In the genomic region with DNA sequence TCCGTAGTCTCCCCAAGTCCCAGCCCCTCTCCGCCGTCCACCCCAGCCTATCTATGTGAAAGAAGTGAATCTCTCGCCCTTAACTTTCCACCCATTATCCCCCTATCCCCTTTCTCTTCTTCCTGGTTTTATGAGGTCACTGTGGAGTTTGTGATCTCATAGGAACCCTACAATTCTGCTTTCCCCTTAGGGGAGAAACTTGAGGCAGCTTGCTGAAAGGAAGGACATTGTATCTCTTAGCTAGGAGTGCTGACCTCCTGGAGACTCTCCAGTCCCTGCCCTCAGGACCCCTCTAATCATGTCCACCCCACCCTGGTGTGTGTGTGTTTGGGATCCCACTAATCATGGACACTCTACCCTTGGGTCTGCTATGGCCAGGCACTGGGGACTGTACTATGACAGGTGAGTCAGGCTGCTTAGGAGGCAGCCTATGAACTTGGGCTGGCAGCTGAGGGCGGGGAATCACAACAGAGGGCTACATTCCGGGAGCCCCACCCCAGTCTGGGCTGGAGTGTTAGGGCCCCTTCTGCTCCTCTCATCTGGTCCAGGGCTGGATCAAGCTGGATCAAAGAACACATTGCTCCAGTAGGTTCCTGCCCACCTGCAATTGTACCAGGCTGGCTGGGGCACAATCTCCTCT, we compare ENCODE assay signal across 8 mouse cellular contexts. TPM values are rescaled to one million over a fixed set of nuclear protein-coding genes. Genes with fewer than 3 reads are reported as not detected.
A peak's percentile ranks its signal among the peaks of the same experiment; 100 is the strongest.
DNase-seq lines count a peak whose midpoint lies in the region; ATAC-seq lines count a peak whose summit lies in the region.

No protein-coding gene starts in this region.

- peak overlapping the region; percentile 98 for H3K4me3 ChIP-seq in forebrain, embryonic 16.5 days (replicated peaks; ENCODE audit: low read length)
- peak overlapping the region; percentile 86 for H3K4me3 ChIP-seq in limb, embryonic 10.5 days
- peak overlapping the region; percentile 90 for H3K4me3 ChIP-seq in midbrain, embryonic 13.5 days (replicated peaks)

- no peaks in the 10 kb centered on the region for H3K27me3 ChIP-seq in forebrain, embryonic 16.5 days (replicated peaks; ENCODE audit: control insufficient read depth, insufficient read depth, low read length)
- H3K27me3 ChIP-seq in limb, embryonic 10.5 days (ENCODE audit: low read depth, poor library complexity, severe bottlenecking): no peaks in the 10 kb centered on the region
- no peaks in the 10 kb centered on the region for H3K27me3 ChIP-seq in midbrain, embryonic 13.5 days

- H3K9ac ChIP-seq in forebrain, embryonic 16.5 days (replicated peaks; ENCODE audit: low read depth, low read length): peak overlapping the region; percentile 85
- peak overlapping the region; percentile 89 for H3K9ac ChIP-seq in midbrain, embryonic 13.5 days (replicated peaks)

- no peak for ATAC-seq in forebrain, embryonic 16.5 days
- no peak for ATAC-seq in midbrain, embryonic 13.5 days
- ATAC-seq in frontal cortex, adult (ENCODE audit: low TSS enrichment): no peak

- H3K4me1 ChIP-seq in forebrain, embryonic 16.5 days (replicated peaks; ENCODE audit: control insufficient read depth, insufficient read depth, low read length): peaks cover 26% of the 10 kb centered on the region
- peaks cover 55% of the 10 kb centered on the region for H3K4me1 ChIP-seq in limb, embryonic 10.5 days
- H3K4me1 ChIP-seq in midbrain, embryonic 13.5 days (replicated peaks): peaks cover 55% of the 10 kb centered on the region

- H3K36me3 ChIP-seq in forebrain, embryonic 16.5 days (ENCODE audit: control insufficient read depth, insufficient read depth): no peaks in the 10 kb centered on the region
- H3K36me3 ChIP-seq in limb, embryonic 10.5 days: peaks cover 36% of the 10 kb centered on the region
- H3K36me3 ChIP-seq in midbrain, embryonic 13.5 days: peaks cover 14% of the 10 kb centered on the region

- 22% methylated on average over 6 of the region's 6 CpGs for WGBS in forebrain, embryonic 16.5 days
- WGBS in limb, embryonic 10.5 days: 28% methylated on average over 6 of the region's 6 CpGs
- 31% methylated on average over 6 of the region's 6 CpGs for WGBS in midbrain, embryonic 13.5 days

- H3K9me3 ChIP-seq in forebrain, embryonic 16.5 days (ENCODE audit: control insufficient read depth, low read length): no peaks in the 10 kb centered on the region
- no peaks in the 10 kb centered on the region for H3K9me3 ChIP-seq in limb, embryonic 10.5 days (replicated peaks)
- H3K9me3 ChIP-seq in midbrain, embryonic 13.5 days: no peaks in the 10 kb centered on the region

- peak overlapping the region; percentile 94 for H3K4me2 ChIP-seq in forebrain, embryonic 16.5 days (ENCODE audit: low read length)
- peak overlapping the region; percentile 91 for H3K4me2 ChIP-seq in midbrain, embryonic 13.5 days (replicated peaks)

- no peak overlapping the region; the same call in 1 of the 2 replicates for H3K27ac ChIP-seq in forebrain, embryonic 16.5 days (ENCODE audit: low read length)
- peak overlapping the region; percentile 94 for H3K27ac ChIP-seq in limb, embryonic 10.5 days
- peak overlapping the region; percentile 44; the same call in 1 of the 2 replicates for H3K27ac ChIP-seq in midbrain, embryonic 13.5 days

- DNase-seq in urinary bladder, postnatal 25 days (ENCODE audit: low spot score): peak; percentile 22
- DNase-seq in urinary bladder, postnatal 10 days (ENCODE audit: low spot score): no peak
- DNase-seq in limb, embryonic 10.5 days (ENCODE audit: low spot score): no peak
- DNase-seq in ovary, postnatal 36 days (ENCODE audit: low spot score): no peak
- no peak for DNase-seq in Muller cell, postnatal 12 days (ENCODE audit: inconsistent ontology term)

RNA-seq across cellular contexts. Expression of gene Gm20605, which starts 1.1 kb away (rescaled TPM):
- polyA plus RNA-seq in forebrain, embryonic 16.5 days (2015; fragmentation: Nextera tagmentation; extraction: Ambion mirVana): 5.1 and 8.7 TPM in 2 replicates
- 12.6 and 14.8 TPM in 2 replicates for polyA plus RNA-seq in limb, embryonic 10.5 days (2016; fragmentation: Nextera tagmentation; extraction: Ambion mirVana)
- 9.2 and 9.9 TPM in 2 replicates for polyA plus RNA-seq in midbrain, embryonic 13.5 days (2015; fragmentation: Nextera tagmentation; extraction: Ambion mirVana)

RNA-seq across cellular contexts. Expression of gene Lrch4, which starts 1.1 kb away (rescaled TPM):
- 19.1 and 19.3 TPM in 2 replicates for polyA plus RNA-seq in forebrain, embryonic 16.5 days (2015; fragmentation: Nextera tagmentation; extraction: Ambion mirVana)
- polyA plus RNA-seq in limb, embryonic 10.5 days (2016; fragmentation: Nextera tagmentation; extraction: Ambion mirVana): 25.9 and 32.2 TPM in 2 replicates
- polyA plus RNA-seq in midbrain, embryonic 13.5 days (2015; fragmentation: Nextera tagmentation; extraction: Ambion mirVana): 18.7 and 21.4 TPM in 2 replicates

RNA-seq across cellular contexts. Expression of gene Fbxo24, which starts 1.2 kb away (rescaled TPM):
- 0.23 and 0.25 TPM in 2 replicates for polyA plus RNA-seq in forebrain, embryonic 16.5 days (2015; fragmentation: Nextera tagmentation; extraction: Ambion mirVana)
- 0.11 and 0.60 TPM in 2 replicates for polyA plus RNA-seq in limb, embryonic 10.5 days (2016; fragmentation: Nextera tagmentation; extraction: Ambion mirVana)
- polyA plus RNA-seq in midbrain, embryonic 13.5 days (2015; fragmentation: Nextera tagmentation; extraction: Ambion mirVana): 0.23 and 0.32 TPM in 2 replicates

RNA-seq across cellular contexts. Expression of gene Sap25, which starts 11.1 kb away (rescaled TPM):
- 5.2 and 10.4 TPM in 2 replicates for polyA plus RNA-seq in forebrain, embryonic 16.5 days (2015; fragmentation: Nextera tagmentation; extraction: Ambion mirVana)
- polyA plus RNA-seq in limb, embryonic 10.5 days (2016; fragmentation: Nextera tagmentation; extraction: Ambion mirVana): 8.0 and 9.7 TPM in 2 replicates
- 2.7 and 10.9 TPM in 2 replicates for polyA plus RNA-seq in midbrain, embryonic 13.5 days (2015; fragmentation: Nextera tagmentation; extraction: Ambion mirVana)

RNA-seq across cellular contexts. Expression of gene Irs3, which starts 15.5 kb away (rescaled TPM):
- 0.09 TPM in 1 of 2 replicates, not detected in the other for polyA plus RNA-seq in forebrain, embryonic 16.5 days (2015; fragmentation: Nextera tagmentation; extraction: Ambion mirVana)
- polyA plus RNA-seq in limb, embryonic 10.5 days (2016; fragmentation: Nextera tagmentation; extraction: Ambion mirVana): 0.23 and 0.48 TPM in 2 replicates
- not detected in 2 replicates for polyA plus RNA-seq in midbrain, embryonic 13.5 days (2015; fragmentation: Nextera tagmentation; extraction: Ambion mirVana)
